Mouse (Mus musculus): ENCODE results near the gene Gm20388.

DNA sequence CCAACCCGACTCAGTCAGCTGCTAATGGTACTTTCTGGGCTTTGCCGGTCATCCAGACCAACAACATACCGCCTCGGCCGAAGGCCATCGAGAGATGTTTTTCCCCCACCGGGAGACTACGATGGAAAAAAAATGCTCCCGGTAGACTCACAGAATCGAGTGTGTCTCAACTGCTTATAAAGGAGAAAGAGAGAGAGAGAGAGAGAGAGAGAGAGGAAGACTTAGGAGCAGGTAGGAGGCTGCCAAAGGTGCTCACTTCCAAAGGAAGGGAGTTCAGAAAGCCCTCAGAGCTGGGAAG, 1164.2 kb downstream of the Gm20388 start:
- TF ChIP-seq ZC3H11A (IDR thresholded peaks at IDR 0.05; ENCODE audit: borderline replicate concordance, low read depth, low read length): no peak
- TF ChIP-seq MAFK (IDR thresholded peaks at IDR 0.05; ENCODE audit: insufficient read depth, low read depth, low read length): no peak
- TF ChIP-seq ZNF384 (IDR thresholded peaks at IDR 0.05; ENCODE audit: low read depth, low read length): no peak
- TF ChIP-seq HCFC1 (IDR thresholded peaks at IDR 0.05; ENCODE audit: borderline replicate concordance, insufficient read depth, low read length): no peak
- no peak for TF ChIP-seq CHD2 (IDR thresholded peaks at IDR 0.05; ENCODE audit: low read depth, low read length)
